Mouse (Mus musculus): ENCODE measurements at regions not wholly inside any gene's neighbourhood (a gene's known extent, or its start where the extent isn't known, plus 50 kb on each side); places are given as distances from the start of the nearest gene placed in this dataset.
A peak's percentile ranks its signal among the peaks of the same experiment; 100 is the strongest.

DNA sequence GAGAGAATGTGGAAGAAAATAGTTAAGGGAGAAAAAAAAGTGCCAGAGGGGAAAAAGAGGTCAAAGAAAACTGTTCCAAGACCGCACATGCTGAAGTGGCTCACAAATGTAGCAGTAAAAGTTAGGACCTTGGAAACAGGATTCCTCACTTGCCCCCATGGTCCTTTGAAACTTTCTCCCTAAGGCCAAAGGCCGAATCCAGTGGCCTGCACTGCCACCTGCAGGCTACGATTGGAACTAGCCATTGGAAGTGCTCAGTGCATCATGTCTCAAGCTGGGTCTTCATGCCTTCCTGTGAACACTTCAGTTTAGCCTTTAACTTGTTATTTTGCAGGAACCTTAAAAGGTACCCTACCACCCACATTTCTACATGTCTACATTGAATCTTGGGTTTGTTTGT is 56.3 kb upstream of the Mctp2 start:
- peak; percentile 81 for DNase-seq

DNA sequence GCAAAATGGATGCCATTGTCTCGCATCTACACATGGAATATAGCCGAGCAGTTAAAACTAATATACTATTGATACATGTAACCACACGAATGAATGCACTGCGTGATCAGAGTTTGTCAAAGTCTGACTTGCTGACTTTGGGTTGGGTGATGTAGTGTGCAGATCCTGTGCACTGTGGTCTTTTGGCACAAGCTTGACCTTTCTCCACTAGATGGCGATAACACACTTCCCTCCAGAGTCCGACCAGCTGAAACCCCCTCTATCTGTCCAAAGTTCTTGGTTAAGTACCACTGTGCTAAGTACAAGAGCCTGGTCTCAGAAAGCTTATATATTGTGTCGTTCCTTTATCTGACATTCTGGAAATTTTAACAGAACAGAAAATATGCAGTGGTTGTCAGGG is 84.9 kb upstream of the Mctp2 start:
- DNase-seq = peak; percentile 10

GRCm38 (mm10) chr7:72400056-72400455 is 93.6 kb upstream of the Mctp2 start:
- peak; percentile 73 for DNase-seq

DNA sequence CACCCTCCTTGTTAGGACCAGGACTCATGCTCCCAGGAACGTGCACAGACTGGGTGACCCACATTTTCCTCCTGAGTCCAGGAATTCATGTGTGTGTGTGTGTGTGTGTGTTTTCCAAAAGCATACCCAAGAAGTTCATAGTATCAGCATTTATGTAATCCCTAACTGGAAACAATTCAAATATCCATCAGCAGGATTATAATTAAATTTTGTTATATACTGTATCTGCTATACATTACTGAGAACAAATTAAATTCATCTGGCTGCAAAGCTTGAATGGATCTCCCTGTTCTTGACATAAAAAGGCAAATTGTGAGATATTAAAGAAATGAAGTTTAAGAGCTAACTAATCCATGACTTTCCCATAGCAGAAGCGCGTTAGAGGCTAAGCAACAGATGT is 99.7 kb upstream of the Mctp2 start:
- DNase-seq = no peak

GRCm38 (mm10) chr7:72408409-72408986 is 102.1 kb upstream of the Mctp2 start:
- peak; percentile 4 for DNase-seq

DNA sequence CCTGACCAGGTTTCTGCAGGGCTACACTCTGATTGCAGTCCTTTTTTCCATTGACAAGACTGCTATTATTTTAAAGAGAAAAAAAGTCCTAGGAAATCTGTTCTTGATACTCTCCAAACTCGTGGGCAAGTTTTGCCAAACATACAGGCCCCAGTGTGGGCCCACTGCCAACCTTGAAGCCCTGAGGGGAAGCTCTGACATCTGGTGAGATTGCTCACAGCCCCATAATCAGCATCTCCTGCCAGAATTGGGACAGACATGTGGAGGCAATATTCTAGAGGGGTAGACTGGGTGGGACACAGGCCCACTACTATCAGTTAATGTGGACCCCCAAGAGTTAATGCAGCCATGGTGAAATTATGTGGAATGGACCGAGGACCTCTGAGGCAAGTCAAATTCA is 132.1 kb upstream of the Mctp2 start:
- DNase-seq = peak; percentile 16

DNA sequence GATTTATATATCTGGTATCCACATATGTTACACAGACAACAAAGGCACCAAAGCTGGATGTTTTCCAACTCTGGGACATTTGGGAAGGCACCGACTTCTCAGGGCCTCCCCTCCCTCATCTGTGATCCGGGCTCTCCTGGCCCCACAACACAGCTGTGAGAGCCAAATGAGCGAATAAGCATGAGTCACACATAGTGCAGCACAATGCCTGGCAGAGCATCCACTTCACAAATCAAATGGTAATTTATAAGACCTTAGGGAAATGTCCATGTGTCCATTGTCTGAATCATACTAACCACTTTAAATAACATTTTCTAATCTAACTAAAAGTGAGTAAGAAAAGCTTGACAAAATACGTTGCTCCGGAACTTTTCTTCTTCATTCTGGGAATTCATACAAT is 135.6 kb upstream of the Mctp2 start:
- no peak for DNase-seq

GRCm38 (mm10) chr7:72444016-72444415 is 137.6 kb upstream of the Mctp2 start:
- DNase-seq = no peak

DNA sequence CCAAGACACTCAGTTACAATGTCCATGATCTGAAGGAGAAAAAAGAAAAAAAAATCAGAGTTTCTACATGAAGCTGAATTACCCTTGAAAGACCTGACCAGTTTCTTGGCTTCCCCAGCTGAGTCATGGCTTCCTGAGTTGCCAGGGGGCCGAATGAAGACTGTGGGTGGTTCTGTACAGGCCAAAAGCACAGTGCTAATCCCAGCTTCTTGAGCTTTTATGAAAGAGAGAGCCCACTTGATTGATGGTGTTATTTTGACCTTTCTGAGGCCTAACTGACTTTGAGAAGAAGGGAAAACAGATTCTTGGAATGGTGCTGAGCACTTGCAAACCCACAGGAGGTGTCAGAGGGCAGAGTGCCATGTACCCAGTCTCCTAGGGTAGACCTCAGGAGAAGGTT is 138.4 kb upstream of the Mctp2 start:
- DNase-seq = no peak

- DNase-seq = no peak
Observed at GRCm38 (mm10) chr7:72446911-72447310, 140.5 kb upstream of the Mctp2 start.

- DNase-seq = no peak
Observed at GRCm38 (mm10) chr7:72462978-72463377, 156.6 kb upstream of the Mctp2 start.

- DNase-seq = no peak
Observed at GRCm38 (mm10) chr7:72464658-72465057, 158.2 kb upstream of the Mctp2 start.

DNA sequence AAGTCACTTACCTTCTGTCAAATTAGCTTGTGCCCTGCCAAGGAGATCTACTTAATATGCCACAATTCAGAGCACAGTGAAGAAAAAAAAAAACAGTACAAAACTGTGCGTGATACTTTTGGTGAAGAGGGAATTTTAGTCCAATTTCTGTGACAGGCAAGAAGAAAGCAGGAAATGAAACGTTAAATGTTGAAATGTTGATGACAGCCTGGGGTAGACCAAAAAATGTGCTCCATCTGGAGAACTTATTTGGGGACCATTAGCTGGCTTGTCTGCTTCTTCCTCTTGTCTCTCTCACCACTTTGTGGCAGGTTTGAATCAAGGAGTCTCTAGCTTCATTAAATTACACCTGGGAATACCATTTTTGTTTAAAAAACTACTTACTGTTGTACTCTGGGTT is 163.3 kb upstream of the Mctp2 start:
- DNase-seq = no peak

GRCm38 (mm10) chr7:72474751-72475150 is 168.3 kb upstream of the Mctp2 start:
- DNase-seq = peak; percentile 9

DNA sequence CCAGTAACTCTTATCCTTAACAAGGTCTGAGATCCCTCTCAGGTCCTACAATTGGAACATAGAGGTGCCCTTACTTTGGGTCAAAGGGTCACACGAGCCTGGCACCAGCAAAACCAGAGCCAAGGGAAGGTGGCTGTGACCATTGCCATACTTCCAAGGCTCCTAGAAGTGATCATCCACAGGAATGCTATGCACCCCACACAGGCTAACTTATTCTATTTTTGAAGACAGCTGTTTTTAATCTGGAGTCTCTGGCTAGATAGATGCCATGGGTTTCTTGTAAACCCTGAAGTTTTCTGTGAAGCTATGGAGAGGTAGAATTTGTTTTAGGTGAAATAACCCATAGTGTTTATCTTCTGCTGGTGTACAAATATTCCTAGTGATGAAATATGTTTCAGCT is 172.5 kb upstream of the Mctp2 start:
- no peak for DNase-seq

- DNase-seq = no peak
Observed at GRCm38 (mm10) chr7:72481275-72481674, 174.9 kb upstream of the Mctp2 start.

DNA sequence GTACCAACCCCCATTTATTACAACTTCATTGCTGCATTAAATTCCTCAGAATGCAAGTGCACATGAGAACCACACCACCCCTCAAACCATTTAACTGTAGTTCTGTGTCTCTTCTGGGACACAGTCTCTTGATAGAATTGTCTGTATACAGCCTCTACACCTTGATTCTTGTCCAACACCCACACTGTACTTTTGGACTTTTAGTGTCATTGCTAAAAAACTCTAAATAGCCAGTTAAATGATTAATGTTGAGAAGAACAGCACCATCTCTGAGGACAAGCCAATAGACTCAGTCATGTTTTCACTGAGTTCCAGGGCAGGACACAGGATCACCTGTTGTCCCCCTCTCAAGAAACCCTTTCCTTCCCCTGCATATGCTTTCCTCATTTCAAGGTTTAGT is 183.8 kb upstream of the Mctp2 start:
- no peak for DNase-seq

GRCm38 (mm10) chr7:72493292-72493691 is 186.9 kb upstream of the Mctp2 start:
- DNase-seq = no peak

DNA sequence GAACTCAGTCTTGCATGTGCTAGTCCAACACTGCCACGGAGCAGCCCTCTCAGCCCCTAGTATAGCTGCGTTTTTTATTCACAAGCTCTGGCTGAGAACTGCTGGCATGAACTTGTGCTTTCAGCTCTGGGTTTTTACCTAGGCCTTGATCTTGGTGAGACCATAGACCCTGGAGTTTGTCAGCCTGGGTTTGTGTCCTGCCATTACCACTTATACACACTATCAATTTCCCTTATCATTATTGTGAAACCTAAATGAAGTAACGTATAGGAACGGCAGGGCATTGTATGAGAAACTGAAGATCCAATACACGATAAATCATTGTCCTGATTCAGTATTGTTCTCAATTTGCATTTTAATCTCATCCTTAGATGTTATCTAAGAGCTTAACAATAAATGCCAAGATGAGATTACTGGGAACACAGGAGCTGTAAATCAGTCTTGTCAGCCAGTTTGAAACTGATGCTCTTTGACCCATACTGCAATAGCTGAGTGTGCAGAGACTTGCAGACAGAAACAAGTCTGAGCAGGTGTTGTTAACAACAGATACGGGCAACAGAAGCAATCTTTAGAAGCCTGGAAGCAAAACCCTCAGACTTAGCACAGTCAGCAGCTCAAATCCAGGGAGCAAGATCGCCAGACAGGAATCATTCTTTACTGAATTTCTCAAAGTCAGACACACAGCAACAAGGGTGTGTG is 190.7 kb upstream of the Mctp2 start:
- DNase-seq = no peak

DNA sequence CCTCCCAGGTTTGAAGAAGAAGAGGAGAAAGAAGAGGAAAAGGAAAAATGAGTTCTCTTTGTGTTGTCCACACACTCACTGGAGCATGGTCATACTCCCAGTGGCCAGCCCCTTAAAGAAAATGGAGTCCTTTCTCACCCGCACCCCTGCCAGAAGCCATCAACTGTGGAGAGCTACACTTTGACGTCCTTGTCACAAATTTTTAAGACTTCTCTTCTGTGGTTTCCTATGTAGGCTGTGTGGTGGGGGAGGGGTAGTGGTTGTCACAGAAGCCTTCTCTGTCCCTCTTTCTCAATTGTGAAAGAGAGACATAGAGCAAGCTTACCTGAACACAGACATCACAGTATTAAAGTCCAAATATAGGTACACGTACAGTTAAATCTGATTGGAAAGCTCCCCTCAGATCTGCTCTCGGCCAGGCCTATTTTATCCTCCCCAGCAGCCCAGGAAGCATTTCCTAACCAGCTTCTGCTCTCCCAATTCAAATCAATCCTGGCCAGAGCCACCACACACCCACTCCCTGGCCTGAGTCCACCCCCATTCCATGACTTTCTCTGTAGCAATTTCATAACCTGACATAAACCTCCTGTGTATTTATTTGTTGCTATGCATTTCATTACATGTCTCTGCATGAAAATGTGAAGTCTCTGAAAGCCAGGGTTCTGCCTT is 192.3 kb upstream of the Mctp2 start:
- peak; percentile 36 for DNase-seq

GRCm38 (mm10) chr7:72499788-72500187 is 193.4 kb upstream of the Mctp2 start:
- DNase-seq = no peak

- DNase-seq = no peak
Observed at GRCm38 (mm10) chr7:72500190-72500589, 193.8 kb upstream of the Mctp2 start.

- DNase-seq = no peak
Observed at GRCm38 (mm10) chr7:72500996-72501395, 194.6 kb upstream of the Mctp2 start.

DNA sequence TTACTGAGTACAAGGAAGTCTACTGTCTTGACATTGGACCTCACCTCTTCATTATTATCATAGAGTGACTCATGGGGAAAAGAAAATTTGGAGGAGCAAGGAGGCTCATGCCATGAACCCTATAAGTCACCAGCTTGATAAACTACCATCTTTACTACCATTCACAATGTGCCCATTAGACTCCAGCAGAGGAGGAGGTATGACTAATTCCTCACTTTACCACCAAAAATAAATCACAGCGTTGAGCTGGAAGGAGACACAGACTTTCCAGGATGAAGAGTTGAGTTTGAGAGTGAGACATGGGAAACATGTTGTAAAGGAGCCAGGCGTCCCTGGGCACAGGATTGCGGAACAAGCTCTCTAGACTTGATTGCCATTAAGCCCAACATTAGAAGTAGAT is 195.0 kb upstream of the Mctp2 start:
- no peak for DNase-seq

DNA sequence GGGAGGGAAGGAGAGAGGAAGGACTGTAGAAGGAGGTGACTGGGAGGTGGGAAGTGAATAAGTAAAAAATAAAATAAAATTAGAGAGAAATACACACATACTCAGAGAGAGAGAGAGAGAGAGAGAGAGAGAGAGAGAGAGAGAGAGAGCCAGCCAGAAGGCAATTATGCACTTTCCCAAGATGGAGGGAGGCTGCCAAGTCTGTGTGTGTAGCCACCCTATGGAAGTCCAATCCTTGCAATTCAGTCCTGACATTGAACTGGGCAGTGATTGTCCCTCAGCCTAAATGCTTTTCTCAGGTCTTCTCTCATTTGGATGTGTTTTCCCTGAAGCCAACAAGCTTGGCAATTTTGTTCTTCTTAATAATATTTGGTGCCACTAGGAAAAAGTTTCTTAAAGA is 197.3 kb upstream of the Mctp2 start:
- DNase-seq = no peak

Data from lung, postnatal 14 days (tissue).